Mouse (Mus musculus) spleen, adult 18-20 months (tissue): ENCODE measurements around the gene Apol6.

Experiments used
- DNase-seq, 2 experiments: peaks; one replicate each; pipeline ENCODE4 v3.0.0; 2022; ENCODE audit warnings: mixed read lengths in 2 of 2

The Apol6 gene

DNA sequence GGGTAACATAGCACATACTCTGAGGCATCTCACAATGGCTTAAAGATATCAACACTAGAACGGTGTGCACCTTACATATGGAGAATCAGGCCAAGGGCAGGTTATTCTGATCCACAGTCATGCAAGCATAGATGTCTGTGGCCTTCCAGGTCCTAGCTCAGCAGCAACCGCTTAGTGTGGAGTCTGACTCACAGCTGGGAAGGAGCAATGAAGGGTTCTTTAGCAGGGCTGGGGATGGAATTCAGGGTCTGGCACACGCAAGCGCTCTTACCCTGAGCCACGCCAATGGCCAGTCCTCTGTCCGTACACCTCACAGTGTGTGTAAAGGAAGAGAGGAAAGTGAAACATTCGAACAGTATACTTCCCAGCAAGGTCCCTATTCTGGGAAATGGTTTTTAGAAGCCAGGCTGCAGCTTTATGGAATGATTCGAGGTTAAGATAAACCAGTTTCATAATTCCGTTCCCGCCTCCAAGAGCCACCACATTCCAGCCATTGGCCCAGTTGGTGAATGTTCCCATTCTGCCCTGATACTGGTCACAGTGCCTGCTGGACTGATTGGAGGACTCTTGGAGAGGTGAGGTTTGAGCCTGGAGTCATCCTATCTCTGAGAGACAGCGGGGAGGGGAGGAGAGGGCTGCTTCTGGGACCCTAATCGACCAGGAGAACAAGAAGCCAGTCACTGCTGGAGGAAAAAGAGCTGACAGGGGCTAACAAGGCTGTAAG lies at the start of gene Apol6:
Apol6 (plus strand) TSS at position 133 of the 724 bp plus-strand sequence.
- no peak for DNase-seq

- no peak for DNase-seq
Measured at GRCm38 (mm10) chr15:76998048-76998447, 46.5 kb upstream of the Apol6 start.

DNA sequence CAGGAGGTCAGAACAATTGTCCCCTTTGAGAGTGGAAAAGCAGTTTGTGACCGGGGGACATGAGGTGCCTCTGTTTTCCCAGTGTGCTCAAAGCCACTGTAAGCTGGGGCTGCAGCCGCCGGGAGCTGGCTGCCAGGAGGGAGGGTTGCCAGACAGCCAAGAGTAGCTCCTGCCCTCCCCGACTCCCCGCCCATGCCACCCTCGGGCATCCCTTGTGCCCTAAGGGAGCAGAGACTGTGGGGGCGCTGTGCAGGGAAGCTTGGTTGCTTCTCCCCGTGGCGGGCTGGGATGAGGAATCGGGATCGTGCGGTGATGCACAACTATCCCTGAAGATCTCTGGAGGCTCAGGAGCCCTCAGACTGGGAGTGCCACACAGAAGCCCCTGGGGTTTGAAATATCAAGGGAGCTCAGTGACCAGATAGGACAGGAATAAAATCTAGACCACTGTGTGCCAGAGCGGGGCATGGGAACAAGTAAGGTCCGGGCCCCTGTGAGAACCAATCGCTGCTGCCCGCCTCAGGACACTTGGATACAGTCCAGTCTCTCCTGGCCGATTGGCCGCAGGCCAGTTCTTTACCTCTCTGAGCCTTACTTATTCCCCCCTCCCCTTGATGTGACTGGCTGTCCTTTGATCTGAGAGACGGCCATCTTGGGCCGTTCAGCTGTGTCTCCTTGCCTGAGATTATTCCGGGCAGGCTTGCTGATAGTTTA lies 45.5 kb upstream of the Apol6 start:
- no peak for DNase-seq

DNA sequence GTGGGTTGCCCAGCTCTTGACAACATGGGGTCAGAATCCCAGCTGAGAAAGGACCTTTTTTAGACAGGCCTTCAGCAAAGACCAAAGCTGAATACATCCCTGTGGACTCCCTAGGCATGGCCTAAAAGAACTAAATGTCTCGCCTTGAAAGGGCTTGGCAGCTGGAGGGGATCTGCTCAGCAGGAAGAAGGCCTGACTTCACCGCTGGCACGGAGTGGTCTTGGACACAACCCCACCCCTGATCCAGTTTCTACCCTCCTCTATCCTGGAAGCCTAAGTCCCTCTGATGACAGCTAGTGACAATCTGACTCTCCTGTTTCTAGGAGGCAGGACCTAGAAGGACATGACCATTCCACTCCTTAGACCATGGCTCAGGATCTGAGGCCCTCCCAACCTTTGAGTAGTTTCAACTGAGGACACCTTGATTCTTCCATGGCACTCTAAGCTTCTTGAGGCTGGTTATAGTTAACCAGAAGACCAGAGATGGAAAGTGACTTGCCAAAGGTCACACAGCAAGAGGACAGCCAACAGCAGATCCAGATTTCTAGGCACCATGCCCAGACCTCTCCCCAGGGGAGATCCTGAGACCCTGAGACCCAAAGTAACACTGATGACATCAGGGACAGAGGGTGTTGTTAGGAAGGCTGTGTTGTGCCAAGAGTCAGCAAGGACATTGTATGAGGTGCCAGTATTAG lies 41.2 kb upstream of the Apol6 start:
- no peak for DNase-seq

GRCm38 (mm10) chr15:77003868-77004215 lies 40.7 kb upstream of the Apol6 start:
- no peak for DNase-seq

- no peak for DNase-seq
Measured at GRCm38 (mm10) chr15:77008851-77009250, 35.7 kb upstream of the Apol6 start.

DNA sequence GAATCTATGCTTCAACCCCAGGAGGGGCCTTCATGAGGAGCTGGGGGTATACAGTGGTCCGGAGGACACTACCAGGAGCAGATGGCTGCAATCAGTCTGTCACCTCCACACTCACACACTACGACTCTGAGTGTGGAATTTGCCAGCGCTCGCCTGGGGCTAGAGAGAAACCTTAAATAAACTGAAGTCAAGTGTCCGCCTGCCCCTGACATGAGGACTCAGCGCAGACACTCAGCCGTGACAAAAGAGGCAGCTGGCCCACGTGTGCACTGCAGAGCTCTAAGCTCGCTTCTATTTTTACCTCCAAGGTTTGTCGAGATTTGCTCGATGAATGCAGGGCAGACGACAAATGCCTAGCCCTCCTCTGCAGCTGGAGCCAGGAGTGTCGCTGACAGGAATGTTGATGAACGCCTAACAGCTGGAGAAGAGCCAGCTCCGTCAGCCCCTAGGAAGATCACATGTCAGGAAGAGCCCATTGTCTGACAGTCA lies 30.7 kb upstream of the Apol6 start:
- no peak for DNase-seq

DNA sequence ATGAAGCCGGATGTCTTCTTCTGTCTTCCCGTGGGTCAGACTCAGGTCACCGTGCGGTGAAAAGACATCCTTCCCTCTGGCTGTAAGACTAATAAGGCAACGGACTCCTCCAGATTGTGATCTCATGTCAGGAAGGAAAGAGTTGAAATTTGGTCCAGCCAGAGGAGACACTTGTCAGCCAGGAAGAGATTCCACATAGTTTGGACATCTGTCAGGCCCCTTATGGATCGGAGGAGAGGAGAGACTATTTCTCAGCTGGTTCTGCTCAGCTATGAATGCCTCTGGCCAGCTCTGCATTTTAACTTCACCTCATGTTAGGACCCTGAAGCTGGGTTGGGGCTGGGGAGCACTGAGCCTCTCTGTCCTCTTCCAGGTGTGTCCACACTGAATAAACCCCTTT lies 30.1 kb upstream of the Apol6 start:
- no peak for DNase-seq

DNA sequence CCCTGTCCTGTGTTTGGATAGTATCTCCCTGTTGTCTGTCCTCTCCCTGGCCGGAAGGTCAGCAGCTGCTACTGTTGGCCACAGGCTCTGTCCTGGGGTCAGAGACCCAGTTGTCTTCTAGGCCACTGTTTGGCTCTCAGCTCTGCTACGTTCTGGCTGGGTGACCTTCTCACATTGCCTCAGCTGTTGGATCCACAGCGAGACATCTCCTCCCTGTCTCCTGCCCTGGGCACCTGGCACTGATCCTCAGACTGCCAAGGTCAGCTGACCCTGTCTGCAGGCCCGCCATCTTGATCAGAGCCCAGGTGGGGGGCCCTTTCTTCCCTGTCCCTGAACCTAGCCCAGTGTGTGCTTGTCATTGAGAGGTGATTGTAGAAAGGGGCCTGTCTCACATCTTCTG lies 29.5 kb upstream of the Apol6 start:
- DNase-seq: no peak

DNA sequence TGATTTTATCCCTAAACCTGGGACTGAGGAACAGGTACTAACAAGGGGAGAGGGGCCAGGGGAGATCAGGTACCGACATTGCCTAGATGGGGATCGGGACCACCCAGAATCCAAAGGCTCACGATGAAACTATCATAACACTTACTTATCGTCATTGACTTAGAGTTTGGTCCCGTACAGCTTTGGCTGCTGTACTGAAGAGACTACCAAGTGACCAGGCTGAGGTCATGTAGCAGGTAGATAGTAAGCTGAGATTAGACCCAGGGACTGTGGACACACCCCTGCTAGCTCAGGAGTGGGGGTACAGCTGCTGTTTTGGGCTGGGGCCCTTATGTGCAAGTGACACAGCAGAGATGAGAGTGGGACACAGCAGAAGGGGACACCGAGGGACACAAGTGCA lies 28.0 kb upstream of the Apol6 start:
- no peak for DNase-seq

DNA sequence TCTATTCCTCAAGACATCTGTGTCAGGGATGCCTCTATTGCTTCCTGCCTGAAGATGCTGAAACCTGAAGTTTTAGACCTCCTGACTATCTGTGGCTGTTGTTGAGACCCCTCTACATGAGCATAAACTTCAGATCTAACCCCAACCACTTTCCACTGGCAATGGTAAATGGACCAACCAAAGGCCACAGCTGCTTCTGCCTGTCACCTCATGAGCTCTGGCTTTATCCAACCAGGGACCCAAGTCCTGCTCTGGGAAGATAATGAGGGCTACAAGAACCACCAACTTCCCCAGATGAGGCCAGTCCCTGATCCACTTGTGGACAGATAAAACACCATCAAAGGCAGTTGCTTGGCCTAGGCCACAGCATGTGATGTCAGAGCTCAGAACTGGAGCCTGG lies 26.6 kb upstream of the Apol6 start:
- DNase-seq: no peak

- DNase-seq: no peak
Measured at GRCm38 (mm10) chr15:77018740-77019340, 25.7 kb upstream of the Apol6 start.

- no peak for DNase-seq
Measured at GRCm38 (mm10) chr15:77019533-77019932, 25.0 kb upstream of the Apol6 start.

DNA sequence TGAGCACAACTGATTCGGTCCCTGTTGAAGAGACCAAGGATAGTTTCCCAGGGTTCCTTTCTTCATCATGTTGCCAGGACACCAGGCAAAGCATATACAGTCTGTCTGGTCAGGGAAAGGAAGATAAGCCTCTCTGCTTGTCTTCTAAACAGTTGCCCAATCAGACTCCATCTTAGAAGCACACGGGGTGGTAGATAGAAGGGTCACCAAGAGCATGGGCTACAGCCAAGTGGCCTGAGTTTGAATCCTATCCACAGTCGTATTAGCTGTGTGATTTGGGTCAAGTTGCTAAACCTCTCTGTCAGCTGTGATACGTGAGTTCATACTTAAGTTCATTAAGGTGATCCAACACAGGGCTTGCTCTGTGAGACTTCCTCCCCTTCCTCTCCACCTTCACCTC lies 24.4 kb upstream of the Apol6 start:
- DNase-seq: no peak

DNA sequence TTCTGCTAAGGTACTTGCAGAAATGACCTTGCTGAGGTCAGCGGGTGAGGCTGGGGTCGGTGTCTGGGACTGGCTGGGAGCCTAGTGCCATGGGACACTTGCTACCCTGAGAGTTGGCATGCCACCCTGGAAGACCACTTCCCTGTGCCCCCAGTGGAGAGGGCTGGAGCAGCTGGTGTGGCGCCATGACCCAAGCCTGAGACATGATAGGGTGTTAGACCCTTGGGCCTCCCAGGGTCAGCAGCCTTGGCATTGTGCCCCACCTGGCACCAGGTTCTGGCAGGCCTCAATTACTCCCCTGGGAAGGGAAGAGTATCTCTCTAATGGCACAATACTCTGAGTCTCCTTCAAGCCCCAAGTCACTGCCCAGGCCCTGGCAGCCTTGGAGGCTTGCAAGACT lies 23.5 kb upstream of the Apol6 start:
- no peak for DNase-seq

- no peak for DNase-seq
Measured at GRCm38 (mm10) chr15:77021851-77022250, 22.7 kb upstream of the Apol6 start.

- DNase-seq: no peak
Measured at GRCm38 (mm10) chr15:77022401-77022957, 22.1 kb upstream of the Apol6 start.

DNA sequence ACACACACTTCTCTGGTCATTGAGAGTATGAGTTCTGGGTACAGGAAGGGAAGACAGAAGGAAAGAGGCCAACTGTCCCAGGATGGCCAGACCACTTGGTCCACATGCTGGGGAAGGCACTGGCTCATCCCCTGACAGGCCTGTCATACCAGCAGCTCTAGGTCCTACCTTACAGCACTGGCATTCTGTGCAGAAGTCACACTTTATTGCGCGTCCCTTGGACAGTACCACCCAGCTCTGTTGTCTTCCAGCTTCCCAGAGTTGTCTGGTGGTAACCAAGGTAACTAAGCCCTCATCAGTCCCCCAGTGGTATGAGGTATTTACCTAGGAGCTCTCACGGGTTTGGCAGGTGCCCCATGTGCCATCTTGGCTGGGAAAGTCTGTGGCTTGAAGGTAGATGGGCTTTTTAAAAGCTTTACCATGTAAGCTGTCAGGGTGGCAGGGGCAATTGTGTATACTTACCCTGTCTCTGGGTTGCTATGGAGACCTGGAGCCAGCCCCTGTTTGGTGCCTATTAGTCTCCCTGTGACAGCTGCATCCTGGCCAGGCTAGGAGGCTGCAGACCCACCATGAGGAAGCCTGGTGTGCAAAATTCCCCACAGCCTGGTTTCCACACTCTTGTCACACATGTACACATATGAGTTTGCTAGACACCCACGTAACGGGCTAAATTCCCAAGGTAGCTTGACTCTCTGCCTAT lies 18.5 kb upstream of the Apol6 start:
- DNase-seq: no peak

DNA sequence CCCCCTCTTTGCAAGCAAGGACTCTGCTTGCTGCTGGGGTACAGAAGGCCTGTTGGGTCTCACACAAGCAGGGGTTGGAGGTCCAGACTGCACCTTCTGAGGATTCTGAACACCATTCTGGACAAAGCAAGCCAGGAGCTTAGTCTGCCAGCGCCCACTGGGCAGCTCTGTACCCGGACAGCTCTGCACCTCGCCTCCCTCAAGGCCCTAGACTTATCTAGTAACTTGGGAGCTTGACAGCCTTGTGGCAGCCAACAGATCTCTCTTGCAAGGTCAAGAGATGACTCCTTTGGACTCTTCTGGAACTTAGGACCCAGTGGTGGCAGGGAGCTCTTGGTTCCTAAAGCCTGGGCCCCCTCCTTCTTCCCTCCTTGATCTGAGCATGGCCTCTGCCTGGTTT lies 17.4 kb upstream of the Apol6 start:
- DNase-seq: no peak

DNA sequence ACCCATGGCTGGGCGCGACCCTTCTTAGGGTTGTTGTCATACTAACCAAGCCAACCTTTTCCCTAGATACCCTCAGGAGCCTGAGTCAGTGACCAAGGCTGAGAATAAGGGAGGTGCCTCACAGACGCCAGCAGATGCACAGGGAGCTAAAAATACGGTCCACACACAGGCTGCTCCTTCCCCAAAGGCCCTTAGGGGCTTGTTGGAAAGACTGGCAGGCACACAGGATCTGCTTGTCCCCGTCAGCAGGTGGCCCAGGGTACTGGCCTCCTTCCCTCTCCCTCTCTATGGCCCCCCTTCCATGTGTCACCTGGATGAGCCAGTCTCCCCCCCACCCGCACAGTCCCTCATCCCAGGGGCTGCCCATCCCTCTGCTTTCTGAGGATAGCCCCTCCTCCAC lies 16.9 kb upstream of the Apol6 start:
- no peak for DNase-seq

GRCm38 (mm10) chr15:77029331-77029991 lies 15.1 kb upstream of the Apol6 start:
- peak in 1 of 2 experiments; percentile 14 for DNase-seq

DNA sequence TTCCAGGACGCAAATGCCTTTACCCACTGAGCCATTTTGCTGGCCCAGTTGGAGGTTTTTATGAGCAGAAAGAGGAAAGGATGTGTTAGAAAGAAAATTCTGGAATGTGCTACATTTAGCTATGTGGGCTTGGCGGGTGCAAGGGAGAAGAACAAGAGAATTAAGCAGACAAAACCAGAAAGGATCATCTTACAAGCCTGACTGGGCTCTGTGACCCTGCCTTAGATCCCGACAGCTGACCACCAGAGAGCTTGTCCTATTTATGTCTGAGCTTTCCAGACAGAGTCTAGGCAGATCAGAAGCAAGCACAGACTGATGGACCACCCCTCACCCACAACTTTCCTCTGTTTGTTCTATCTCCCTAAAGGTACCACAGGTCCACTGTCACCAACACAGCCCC lies 13.3 kb upstream of the Apol6 start:
- no peak for DNase-seq
